Mouse (Mus musculus) adrenal gland, postnatal 14 days (tissue): Measurements from ENCODE around the gene Cisd3. TPM values are rescaled to one million over a fixed set of nuclear protein-coding genes. Genes with fewer than 3 reads are reported as not detected.
"Not testable (repeated sequence)": the region's sequence is repeated elsewhere in the genome, so short reads cannot be mapped to it uniquely, and the experiment has no call there.

Source experiments
- DNase-seq: peaks from one replicate; pipeline ENCODE4 v3.0.0; 2021; ENCODE audit warnings: mixed read lengths
- total RNA-seq: library from RNA; stranded (reverse); gene quantifications from 2 replicates; pipeline ENCODE4 v1.2.3, GENCODE M21; 2021

Cisd3 gene
- total RNA-seq, 1 experiment from 2014 or later, result 277 TPM

- DNase-seq, result no peak
Observed at GRCm38 (mm10) chr11:97686322-97686908, 789 bp downstream of the Cisd3 start.

- peak; percentile 65 for DNase-seq
Observed at GRCm38 (mm10) chr11:97687061-97687460, 1.4 kb downstream of the Cisd3 start.

GRCm38 (mm10) chr11:97689861-97690260, 4.2 kb downstream of the Cisd3 start:
- peak; percentile 80 for DNase-seq

- no peak for DNase-seq
Observed at GRCm38 (mm10) chr11:97694435-97694834, 8.8 kb downstream of the Cisd3 start.

GRCm38 (mm10) chr11:97694921-97695711, 9.5 kb downstream of the Cisd3 start:
- DNase-seq, result peak; percentile 75

- no peak for DNase-seq
Observed at GRCm38 (mm10) chr11:97695712-97696401, 10.2 kb downstream of the Cisd3 start.

GRCm38 (mm10) chr11:97696669-97697068, 11.0 kb downstream of the Cisd3 start:
- DNase-seq, result no peak

GRCm38 (mm10) chr11:97697199-97697890, 11.7 kb downstream of the Cisd3 start:
- DNase-seq, result peak; percentile 11

GRCm38 (mm10) chr11:97697891-97698529, 12.4 kb downstream of the Cisd3 start:
- peak; percentile 25 for DNase-seq

- peak; percentile 93 for DNase-seq
Observed at GRCm38 (mm10) chr11:97698741-97699611, 13.3 kb downstream of the Cisd3 start.

GRCm38 (mm10) chr11:97699626-97700002, 14.0 kb downstream of the Cisd3 start:
- peak; percentile 92 for DNase-seq

GRCm38 (mm10) chr11:97700003-97700745, 14.5 kb downstream of the Cisd3 start, which contains the start of gene Pcgf2:
Gene Pcgf2, minus strand, starts transcription at chr11:97700497.
- DNase-seq, result peak; percentile 90

- DNase-seq, result peak; percentile 61
Observed at GRCm38 (mm10) chr11:97700746-97701580, 15.3 kb downstream of the Cisd3 start.

GRCm38 (mm10) chr11:97701581-97702392, 16.2 kb downstream of the Cisd3 start:
- no peak for DNase-seq

- DNase-seq, result peak; percentile 93
Observed at GRCm38 (mm10) chr11:97702393-97702745, 16.7 kb downstream of the Cisd3 start.

- peak; percentile 99 for DNase-seq
Observed at GRCm38 (mm10) chr11:97703039-97703826, 17.6 kb downstream of the Cisd3 start, which contains the start of gene Psmb3. Gene Psmb3, plus strand, starts transcription at chr11:97703399.

- DNase-seq, result not testable (repeated sequence)
Observed at GRCm38 (mm10) chr11:97710067-97710466, 24.4 kb downstream of the Cisd3 start.
